Mouse (Mus musculus) CH12.LX (cell line): Measurements from ENCODE around the gene Mamdc2. TPM values are rescaled to one million over a fixed set of nuclear protein-coding genes. Genes with fewer than 3 reads are reported as not detected.

Experiments
- DNase-seq: peaks from one replicate; pipeline ENCODE4 v3.0.0-alpha.2; 2013; ENCODE audit errors: extremely low read depth
- H3K27ac ChIP-seq: 2 replicates; pipeline ENCODE4 v1.5.1; 2012; ENCODE audit warnings: low read depth, mild to moderate bottlenecking, control low read depth, moderate library complexity; ENCODE audit not compliant: insufficient read depth
- H3K27me3 ChIP-seq: replicated peaks from 2 replicates; pipeline ENCODE3; 2012; ENCODE audit warnings: inconsistent platforms
- H3K36me3 ChIP-seq, 2 experiments: replicated peaks in 1 of 2; 2 replicates each; pipeline versions ENCODE3 to v1.6.1; 2012; ENCODE audit warnings: inconsistent platforms in 1 of 2, low read length in 1 of 2, mild to moderate bottlenecking in 1 of 2, mixed read lengths in 1 of 2, moderate library complexity in 1 of 2; ENCODE audit not compliant: control insufficient read depth in 1 of 2, insufficient read depth in 1 of 2
- H3K4me1 ChIP-seq, 2 experiments: 2 replicates each; pipeline ENCODE4 v1.6.1; 2012; ENCODE audit warnings: inconsistent platforms in 1 of 2, moderate library complexity in 1 of 2; ENCODE audit not compliant: insufficient read depth in 2 of 2, control insufficient read depth in 1 of 2
- H3K4me2 ChIP-seq: 2 replicates; pipeline ENCODE4 v1.6.1; 2012; ENCODE audit warnings: low read depth, mild to moderate bottlenecking, control low read depth; ENCODE audit not compliant: poor library complexity, insufficient read depth, severe bottlenecking
- H3K4me3 ChIP-seq, 3 experiments: fragments of 150-350 bp in 1 of 3; sonication (generic) in 1 of 3; replicated peaks in 1 of 3; 2 replicates each; pipeline versions ENCODE3 to v1.5.1; 2011 to 2012; ENCODE audit warnings: low read depth in 2 of 3, low read length in 2 of 3, mild to moderate bottlenecking in 2 of 3, moderate library complexity in 2 of 3, control low read depth in 1 of 3, improper control_type of control experiment in 1 of 3, inconsistent platforms in 1 of 3, mixed read lengths in 1 of 3; ENCODE audit not compliant: poor library complexity in 1 of 3
- H3K79me2 ChIP-seq: replicated peaks from 2 replicates; pipeline ENCODE4 v1.6.1; 2012; ENCODE audit warnings: mild to moderate bottlenecking, moderate library complexity; ENCODE audit not compliant: control insufficient read depth, poor library complexity, insufficient read depth, severe bottlenecking; ENCODE audit errors: extremely low read depth
- H3K9ac ChIP-seq: 2 replicates; pipeline ENCODE4 v1.6.1; 2012; ENCODE audit warnings: low read depth, mild to moderate bottlenecking, control low read depth, moderate library complexity; ENCODE audit not compliant: insufficient read depth
- H3K9me3 ChIP-seq: replicated peaks from 2 replicates; pipeline ENCODE3; 2012; ENCODE audit warnings: low read length, inconsistent platforms, mixed read lengths
- BHLHE40 ChIP-seq: IDR thresholded peaks from 2 replicates; pipeline ENCODE4 v1.6.1; 2011; ENCODE audit warnings: mild to moderate bottlenecking, low read depth, low read length, improper control_type of control experiment
- CHD1 ChIP-seq: IDR thresholded peaks from 2 replicates; pipeline ENCODE4 v1.6.1; 2012; ENCODE audit warnings: low read depth, low read length, improper control_type of control experiment, inconsistent platforms
- CHD2 ChIP-seq: IDR thresholded peaks from 2 replicates; pipeline ENCODE4 v1.6.1; 2011; ENCODE audit warnings: low read length, improper control_type of control experiment
- CTCF ChIP-seq, 2 experiments: IDR thresholded peaks in 1 of 2; conservative IDR thresholded peaks in 1 of 2; 2 replicates each; pipeline ENCODE4 v1.5.1; 2011 to 2012; ENCODE audit warnings: low read depth in 2 of 2, low read length in 2 of 2, improper control_type of control experiment in 1 of 2, inconsistent platforms in 1 of 2, mild to moderate bottlenecking in 1 of 2, moderate library complexity in 1 of 2
- E2F4 ChIP-seq: IDR thresholded peaks from 2 replicates; pipeline ENCODE4 v1.6.1; 2011; ENCODE audit warnings: low read depth, low read length, improper control_type of control experiment; ENCODE audit not compliant: insufficient replicate concordance
- ELF1 ChIP-seq: IDR thresholded peaks from 2 replicates; pipeline ENCODE4 v1.6.1; 2014; ENCODE audit warnings: low read depth, mild to moderate bottlenecking, inconsistent platforms, low read length, improper control_type of control experiment
- EP300 ChIP-seq: IDR thresholded peaks from 2 replicates; pipeline ENCODE4 v1.6.1; 2011; ENCODE audit warnings: low read length, improper control_type of control experiment
- IRF4 ChIP-seq: IDR thresholded peaks from 2 replicates; pipeline ENCODE4 v1.6.1; 2014; ENCODE audit warnings: low read depth, mild to moderate bottlenecking, inconsistent platforms, low read length, improper control_type of control experiment
- JUN ChIP-seq: IDR thresholded peaks from 2 replicates; pipeline ENCODE4 v1.6.1; 2011; ENCODE audit warnings: low read depth, mild to moderate bottlenecking, low read length, improper control_type of control experiment, moderate library complexity; ENCODE audit not compliant: insufficient read depth
- JUND ChIP-seq: conservative IDR thresholded peaks from 2 replicates; pipeline ENCODE4 v1.6.1; 2011; ENCODE audit warnings: low read depth, low read length, improper control_type of control experiment
- KAT2A ChIP-seq: IDR thresholded peaks from 2 replicates; pipeline ENCODE4 v1.6.1; 2012; ENCODE audit warnings: low read length, improper control_type of control experiment, inconsistent platforms; ENCODE audit not compliant: insufficient replicate concordance
- MAFK ChIP-seq: IDR thresholded peaks from 2 replicates; pipeline ENCODE4 v1.6.1; 2011; ENCODE audit warnings: low read length, improper control_type of control experiment; ENCODE audit not compliant: insufficient replicate concordance
- MAX ChIP-seq: IDR thresholded peaks from 2 replicates; pipeline ENCODE4 v1.6.1; 2011; ENCODE audit warnings: low read length, improper control_type of control experiment
- MEF2A ChIP-seq: IDR thresholded peaks from 2 replicates; pipeline ENCODE4 v1.6.1; 2014; ENCODE audit warnings: low read depth, mild to moderate bottlenecking, inconsistent platforms, low read length, improper control_type of control experiment, borderline replicate concordance
- MXI1 ChIP-seq: IDR thresholded peaks from 2 replicates; pipeline ENCODE4 v1.6.1; 2011; ENCODE audit warnings: mild to moderate bottlenecking, low read depth, low read length, improper control_type of control experiment
- NELFE ChIP-seq: IDR thresholded peaks from 2 replicates; pipeline ENCODE4 v1.6.1; 2011; ENCODE audit warnings: low read depth, low read length, improper control_type of control experiment
- NRF1 ChIP-seq: IDR thresholded peaks from 2 replicates; pipeline ENCODE4 v1.6.1; 2014; ENCODE audit warnings: low read depth, mild to moderate bottlenecking, inconsistent platforms, low read length, improper control_type of control experiment, moderate library complexity
- POLR2AphosphoS2 ChIP-seq: IDR thresholded peaks from 2 replicates; pipeline ENCODE4 v1.6.1; 2011; ENCODE audit warnings: low read depth, low read length, improper control_type of control experiment
- RAD21 ChIP-seq: IDR thresholded peaks from 2 replicates; pipeline ENCODE4 v1.6.1; 2011; ENCODE audit warnings: low read depth, mild to moderate bottlenecking, low read length, improper control_type of control experiment, moderate library complexity
- RCOR1 ChIP-seq: conservative IDR thresholded peaks from 2 replicates; pipeline ENCODE4 v1.6.1; 2012; ENCODE audit warnings: low read depth, mild to moderate bottlenecking, inconsistent platforms, low read length, improper control_type of control experiment
- SIN3A ChIP-seq: IDR thresholded peaks from 2 replicates; pipeline ENCODE4 v1.6.1; 2012; ENCODE audit warnings: low read length, improper control_type of control experiment, inconsistent platforms
- SMC3 ChIP-seq: IDR thresholded peaks from 2 replicates; pipeline ENCODE4 v1.6.1; 2011; ENCODE audit warnings: low read depth, low read length, improper control_type of control experiment
- TBP ChIP-seq: conservative IDR thresholded peaks from 2 replicates; pipeline ENCODE4 v1.6.1; 2011; ENCODE audit warnings: low read depth, low read length, improper control_type of control experiment
- TCF12 ChIP-seq: IDR thresholded peaks from 2 replicates; pipeline ENCODE4 v1.6.1; 2014; ENCODE audit warnings: low read depth, mild to moderate bottlenecking, inconsistent platforms, low read length, improper control_type of control experiment
- USF1 ChIP-seq: IDR thresholded peaks from 2 replicates; pipeline ENCODE4 v1.6.1; 2014; ENCODE audit warnings: low read depth, mild to moderate bottlenecking, inconsistent platforms, low read length, improper control_type of control experiment
- USF2 ChIP-seq: conservative IDR thresholded peaks from 2 replicates; pipeline ENCODE4 v1.6.1; 2011; ENCODE audit warnings: low read depth, low read length, improper control_type of control experiment
- ZC3H11A ChIP-seq: IDR thresholded peaks from 2 replicates; pipeline ENCODE4 v1.6.1; 2012; ENCODE audit warnings: low read depth, mild to moderate bottlenecking, inconsistent platforms, low read length, improper control_type of control experiment
- ZMIZ1 ChIP-seq: IDR thresholded peaks from 2 replicates; pipeline ENCODE4 v1.6.1; 2012; ENCODE audit warnings: low read depth, mild to moderate bottlenecking, inconsistent platforms, low read length, improper control_type of control experiment
- dilution Hi-C: fragments of 300-500 bp; cut with MboI; formaldehyde crosslinking; loops from 2 replicates; pipeline ENCODE4 v1.14.3; 2020; ENCODE audit warnings: low sequenced_read_pairs; ENCODE audit not compliant: extremely low pct_unique_long_range_greater_than_20kb, extremely low pct_ligation_motif_present
- in situ Hi-C: fragments of 300-500 bp; cut with MboI; formaldehyde crosslinking; loops from 3 replicates; pipeline ENCODE4 v1.14.3; 2019; ENCODE audit warnings: low sequenced_read_pairs, low pct_ligation_motif_present, low pct_unique_long_range_greater_than_20kb, mixed read lengths
- polyA plus RNA-seq: library from polyadenylated mRNA; unstranded; fragments of >175 nt; gene quantifications from 2 replicates; pipeline ENCODE4 v1.2.1, GENCODE M21; 2012; ENCODE audit warnings: low read depth; ENCODE audit not compliant: insufficient read length
- total RNA-seq, 2 experiments: library from RNA; depleted of rRNA; stranded (reverse); fragments of 300-350 nt in 1 of 2; fragments of >200 nt in 1 of 2; gene quantifications; 2 replicates each; pipeline ENCODE4 v1.2.3; 2012 to 2014

Gene Mamdc2
- total and polyA plus RNA-seq, 3 experiments, result 0.08 to 0.67 (median 0.17) TPM

DNA sequence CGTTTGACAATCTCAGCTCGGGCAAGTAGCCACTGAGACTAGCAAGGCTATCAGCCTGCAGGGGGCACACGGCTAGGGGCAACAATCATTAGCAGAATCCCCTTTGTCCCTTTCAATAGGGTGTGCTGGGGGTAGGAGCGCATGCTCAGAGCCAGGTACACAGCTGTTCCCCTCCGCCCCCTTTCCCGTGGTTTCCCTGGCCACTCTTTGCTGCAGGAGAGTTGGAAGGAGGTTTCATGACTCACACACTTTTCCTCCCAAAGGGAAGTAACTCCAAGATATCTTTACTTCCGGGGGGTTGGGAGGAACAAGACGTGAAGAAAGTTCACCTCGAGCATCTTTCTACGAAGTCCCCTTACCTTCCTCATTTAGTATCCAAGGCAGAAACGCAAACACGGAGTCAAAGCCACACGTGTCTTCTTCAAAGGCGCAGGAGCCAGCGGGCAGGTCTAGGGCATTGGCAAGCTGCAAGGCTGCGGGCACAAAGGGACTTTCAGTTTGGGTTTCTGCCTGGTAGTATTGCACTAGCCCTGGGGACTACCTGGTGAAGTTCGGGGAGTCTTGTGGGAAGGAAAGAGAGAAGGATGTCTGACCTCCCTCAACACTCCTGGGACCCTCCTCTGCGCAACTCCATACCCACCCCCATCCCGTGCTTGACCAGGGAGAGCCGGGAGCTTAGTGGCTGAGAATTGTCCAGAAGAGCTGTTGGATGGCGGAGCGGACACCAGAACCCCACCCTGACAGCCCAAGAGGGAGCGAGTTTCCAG lies 838 bp downstream of the Mamdc2 start:
- H3K4me1 ChIP-seq, result peaks cover 0 to 17% of the 10 kb centered on the region in 2 experiments; a peak in 2 of 4 replicates
- no peak overlapping the region for H3K9ac ChIP-seq
- in situ Hi-C loops (no loop called here), dilution Hi-C loops (no loop called here)
- no peaks in the 10 kb centered on the region for H3K36me3 ChIP-seq
- peak; percentile 24 for DNase-seq
- H3K4me2 ChIP-seq, result peak overlapping the region; percentile 97
- H3K27me3 ChIP-seq, result no peaks in the 10 kb centered on the region
- H3K4me3 ChIP-seq, result peak overlapping the region; percentile 16 to 46 (median 28)
- H3K9me3 ChIP-seq, result no peaks in the 10 kb centered on the region
- no peaks in the 10 kb centered on the region for H3K79me2 ChIP-seq
- TF ChIP-seq ELF1 (no peak), EP300 (no peak), JUND (no peak), RAD21 (peak; percentile 25), SMC3 (peak; percentile 63), MAFK (no peak), MXI1 (0 out of 2 replicates have a peak, but pooled peaks have one; percentile 32), ZMIZ1 (no peak), CTCF (conservative IDR thresholded peaks at IDR 0.05 in 1 of 2, IDR thresholded peaks at IDR 0.05 in 1 of 2; ENCODE audit: low read depth in 2 of 2, low read length in 2 of 2) (peak in 1 of 2 experiments; percentile 58; a peak in 2 of 4 replicates), RCOR1 (no peak), USF2 (no peak), NELFE (no peak), BHLHE40 (no peak), MAX (no peak), NRF1 (peak; percentile 78), TBP (no peak)
- no peak overlapping the region for H3K27ac ChIP-seq

DNA sequence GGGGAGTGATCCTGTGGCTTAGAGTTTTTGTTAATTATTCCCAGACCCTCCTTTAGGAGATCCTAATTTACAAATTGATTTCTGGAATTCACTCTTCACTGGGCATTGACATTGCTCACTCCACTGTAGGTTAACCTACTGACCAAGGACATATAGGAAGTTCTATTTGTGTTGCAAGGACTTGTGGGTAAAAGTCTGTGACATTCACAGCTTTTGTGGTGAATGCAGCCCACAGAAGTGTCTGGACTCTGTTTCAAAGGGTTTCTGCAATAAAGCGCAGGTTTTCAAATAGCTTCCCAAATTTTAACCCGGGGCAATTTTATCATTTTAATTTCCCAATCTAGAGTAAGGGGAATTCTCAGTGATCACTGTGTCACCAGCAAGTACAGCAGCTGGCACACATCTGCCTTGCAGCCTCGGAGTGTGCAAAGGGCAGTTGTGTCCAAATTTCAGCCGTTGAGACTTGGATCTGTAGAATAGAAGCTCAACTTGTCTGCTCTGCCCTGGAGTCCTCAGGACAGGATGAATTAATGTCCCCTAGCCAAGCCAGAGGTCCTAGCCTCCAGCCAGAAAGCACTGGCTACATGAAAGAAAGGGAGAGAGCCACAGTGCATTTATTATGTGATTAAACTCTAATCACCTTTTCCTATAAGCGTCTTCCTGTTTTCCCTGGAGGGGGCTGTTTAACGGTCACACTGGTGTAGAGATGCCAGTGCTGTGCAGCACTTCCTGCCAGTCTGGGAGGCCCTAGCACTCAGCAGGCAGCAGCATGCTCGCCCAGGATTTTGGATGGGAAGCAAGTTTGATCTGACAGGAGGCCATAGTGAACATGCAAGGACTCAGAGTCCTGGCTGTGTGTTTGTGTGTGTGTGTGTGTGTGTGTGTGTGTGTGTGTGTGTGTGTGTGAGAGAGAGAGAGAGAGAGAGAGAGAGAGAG lies 3.1 kb downstream of the Mamdc2 start:
- dilution Hi-C loops, result no loop called here

More for the DNA sequence above, 3.1 kb downstream of the Mamdc2 start:
- no peak overlapping the region for H3K9ac ChIP-seq
- no peak overlapping the region for H3K27ac ChIP-seq
- TF ChIP-seq RCOR1 (no peak), TCF12 (no peak), MEF2A (no peak), NELFE (no peak), POLR2AphosphoS2 (no peak), IRF4 (no peak), MXI1 (no peak), EP300 (no peak), E2F4 (no peak), JUND (no peak), CHD2 (no peak), ZC3H11A (no peak), JUN (no peak), CHD1 (no peak), USF1 (no peak), SIN3A (no peak), KAT2A (no peak)
- H3K4me2 ChIP-seq, result no peak overlapping the region
- H3K4me3 ChIP-seq, result no peak overlapping the region
- H3K4me1 ChIP-seq, result peaks cover 0 to 17% of the 10 kb centered on the region in 2 experiments; a peak in 2 of 4 replicates
- in situ Hi-C loops, result no loop called here
- H3K36me3 ChIP-seq, result no peaks in the 10 kb centered on the region
- H3K79me2 ChIP-seq, result no peaks in the 10 kb centered on the region
- no peaks in the 10 kb centered on the region for H3K9me3 ChIP-seq
- no peaks in the 10 kb centered on the region for H3K27me3 ChIP-seq
- DNase-seq, result no peak
